Mouse (Mus musculus) midbrain, embryonic 15.5 days (tissue): ENCODE data around the gene Smtnl2. TPM values are rescaled to one million over a fixed set of nuclear protein-coding genes. Genes with fewer than 3 reads are reported as not detected.
"Not testable (repeated sequence)": the region's sequence is repeated elsewhere in the genome, so short reads cannot be mapped to it uniquely, and the experiment has no call there.

Experiments used
- ATAC-seq: fragments of 200-750 bp; cut with Nextera tagmentation; replicated peaks from 2 replicates; pipeline ENCODE4 v1.8.0; 2017; ENCODE audit warnings: moderate TSS enrichment
- H3K27ac ChIP-seq: fragments of 300-500 bp; sonication (generic); 2 replicates; pipeline ENCODE4 v1.5.1; 2015; ENCODE audit warnings: mild to moderate bottlenecking, inconsistent platforms
- H3K27me3 ChIP-seq: fragments of 300-500 bp; sonication (generic); replicated peaks from 2 replicates; pipeline ENCODE4 v1.6.1; 2015; ENCODE audit warnings: inconsistent platforms
- H3K36me3 ChIP-seq: fragments of 300-500 bp; sonication (generic); replicated peaks from 2 replicates; pipeline ENCODE4 v1.6.1; 2015; ENCODE audit warnings: inconsistent platforms
- H3K4me1 ChIP-seq: fragments of 300-500 bp; sonication (generic); 2 replicates; pipeline ENCODE4 v1.6.1; 2015; ENCODE audit warnings: inconsistent platforms
- H3K4me2 ChIP-seq: fragments of 300-500 bp; sonication (generic); 2 replicates; pipeline ENCODE4 v1.6.1; 2015; ENCODE audit warnings: inconsistent platforms, mild to moderate bottlenecking, moderate library complexity
- H3K4me3 ChIP-seq: fragments of 300-500 bp; sonication (generic); 2 replicates; pipeline ENCODE4 v1.5.1; 2015; ENCODE audit warnings: mild to moderate bottlenecking, inconsistent platforms
- H3K9ac ChIP-seq: fragments of 300-500 bp; sonication (generic); 2 replicates; pipeline ENCODE4 v1.6.1; 2015; ENCODE audit warnings: mild to moderate bottlenecking, inconsistent platforms
- H3K9me3 ChIP-seq: fragments of 300-500 bp; sonication (generic); 2 replicates; pipeline ENCODE4 v1.6.1; 2016; ENCODE audit warnings: inconsistent platforms
- WGBS: fragments of 180-500 bp; shearing (Covaris S2); methylation state at CpG from one replicate; pipeline ENCODE4 v1.1.7; 2015; ENCODE audit warnings: mixed read lengths; 5-methylcytosine and 5-hydroxymethylcytosine counted together
- polyA plus RNA-seq: library from polyadenylated mRNA; unstranded; fragments of >200 nt; fragmentation: Nextera tagmentation; extraction: Ambion mirVana; gene quantifications from 2 replicates; pipeline ENCODE4 v1.2.1, GENCODE M21; 2015

Smtnl2 gene
- polyA plus RNA-seq, 1 experiment from 2014 or later, result 9.3 TPM

GRCm38 (mm10) chr11:72362347-72362741, 49.2 kb downstream of the Smtnl2 start, which contains the start of gene Tekt1:
Tekt1 (minus strand) TSS chr11:72362442.
- H3K4me3 ChIP-seq, result peak within 1 kb of the TSS; percentile 49
- peak within 1 kb of the TSS; percentile 42 for H3K9ac ChIP-seq
- H3K36me3 ChIP-seq, result no peaks in the 10 kb centered on the region
- no peaks in the 10 kb centered on the region for H3K27me3 ChIP-seq
- peak within 1 kb of the TSS; percentile 75 for H3K27ac ChIP-seq
- H3K9me3 ChIP-seq, result no peaks in the 10 kb centered on the region
- peaks cover 13% of the 10 kb centered on the region; the same call in 1 of the 2 replicates for H3K4me1 ChIP-seq
- WGBS, result 36% methylated on average over 10 of the region's 10 CpGs
- peak within 1 kb of the TSS; percentile 83 for H3K4me2 ChIP-seq
- ATAC-seq, result peak; percentile 20; the same call in 1 of the 2 replicates

GRCm38 (mm10) chr11:72361385-72362346, 49.8 kb downstream of the Smtnl2 start:
- peak overlapping the region; percentile 83 for H3K4me2 ChIP-seq
- H3K36me3 ChIP-seq, result no peaks in the 10 kb centered on the region
- H3K9me3 ChIP-seq, result no peaks in the 10 kb centered on the region
- peak overlapping the region; percentile 49 for H3K4me3 ChIP-seq
- H3K4me1 ChIP-seq, result peaks cover 13% of the 10 kb centered on the region; the same call in 1 of the 2 replicates
- peak; percentile 96 for ATAC-seq
- H3K27ac ChIP-seq, result peak overlapping the region; percentile 75
- no peaks in the 10 kb centered on the region for H3K27me3 ChIP-seq
- H3K9ac ChIP-seq, result peak overlapping the region; percentile 42
- 7% methylated on average over 42 of the region's 42 CpGs for WGBS

- ATAC-seq, result no peak
- H3K27ac ChIP-seq, result no peak overlapping the region
- H3K4me3 ChIP-seq, result no peak overlapping the region
- H3K27me3 ChIP-seq, result no peaks in the 10 kb centered on the region
- peaks cover 4% of the 10 kb centered on the region; the same call in 1 of the 2 replicates for H3K4me1 ChIP-seq
- peak overlapping the region; percentile 19; the same call in 1 of the 2 replicates for H3K4me2 ChIP-seq
- no peaks in the 10 kb centered on the region for H3K9me3 ChIP-seq
- no peaks in the 10 kb centered on the region for H3K36me3 ChIP-seq
- 30% methylated on average over 20 of the region's 20 CpGs for WGBS
- no peak overlapping the region for H3K9ac ChIP-seq
Measured at GRCm38 (mm10) chr11:72354971-72355728, 56.4 kb downstream of the Smtnl2 start.

GRCm38 (mm10) chr11:72353186-72353585, 58.3 kb downstream of the Smtnl2 start:
- H3K27ac ChIP-seq, result no peak overlapping the region
- H3K4me2 ChIP-seq, result no peak overlapping the region
- H3K4me1 ChIP-seq, result peaks cover 4% of the 10 kb centered on the region; the same call in 1 of the 2 replicates
- no peak overlapping the region for H3K9ac ChIP-seq
- H3K4me3 ChIP-seq, result no peak overlapping the region
- H3K36me3 ChIP-seq, result no peaks in the 10 kb centered on the region
- H3K27me3 ChIP-seq, result no peaks in the 10 kb centered on the region
- ATAC-seq, result no peak
- WGBS, result 77% methylated on average over 3 of the region's 3 CpGs
- no peaks in the 10 kb centered on the region for H3K9me3 ChIP-seq

GRCm38 (mm10) chr11:72352272-72352671, 59.2 kb downstream of the Smtnl2 start:
- H3K27ac ChIP-seq, result no peak overlapping the region
- H3K9ac ChIP-seq, result no peak overlapping the region
- no peak overlapping the region for H3K4me2 ChIP-seq
- no peaks in the 10 kb centered on the region for H3K27me3 ChIP-seq
- WGBS, result 88% methylated on average over 1 of the region's 1 CpGs
- peaks cover 4% of the 10 kb centered on the region; the same call in 1 of the 2 replicates for H3K4me1 ChIP-seq
- H3K4me3 ChIP-seq, result no peak overlapping the region
- no peaks in the 10 kb centered on the region for H3K36me3 ChIP-seq
- ATAC-seq, result no peak
- H3K9me3 ChIP-seq, result no peaks in the 10 kb centered on the region

GRCm38 (mm10) chr11:72349652-72350051, 61.9 kb downstream of the Smtnl2 start:
- H3K4me1 ChIP-seq, result no peaks in the 10 kb centered on the region
- H3K27ac ChIP-seq, result no peak overlapping the region
- H3K9me3 ChIP-seq, result no peaks in the 10 kb centered on the region
- no peaks in the 10 kb centered on the region for H3K36me3 ChIP-seq
- no peaks in the 10 kb centered on the region for H3K27me3 ChIP-seq
- no peak overlapping the region for H3K4me2 ChIP-seq
- no peak overlapping the region for H3K9ac ChIP-seq
- 84% methylated on average over 4 of the region's 4 CpGs for WGBS
- no peak for ATAC-seq
- no peak overlapping the region for H3K4me3 ChIP-seq

GRCm38 (mm10) chr11:72349016-72349415, 62.5 kb downstream of the Smtnl2 start:
- no peak overlapping the region for H3K9ac ChIP-seq
- no peaks in the 10 kb centered on the region for H3K36me3 ChIP-seq
- ATAC-seq, result no peak
- no peak overlapping the region for H3K27ac ChIP-seq
- H3K4me3 ChIP-seq, result no peak overlapping the region
- no peaks in the 10 kb centered on the region for H3K4me1 ChIP-seq
- no peak overlapping the region for H3K4me2 ChIP-seq
- H3K9me3 ChIP-seq, result no peaks in the 10 kb centered on the region
- H3K27me3 ChIP-seq, result no peaks in the 10 kb centered on the region
- WGBS, result 62% methylated on average over 8 of the region's 8 CpGs

- no peak for ATAC-seq
- Histone ChIP-seq H3K4me3 (no peak overlapping the region), H3K36me3 (no peaks in the 10 kb centered on the region), H3K9ac (no peak overlapping the region), H3K9me3 (no peaks in the 10 kb centered on the region), H3K27ac (no peak overlapping the region), H3K27me3 (no peaks in the 10 kb centered on the region), H3K4me1 (no peaks in the 10 kb centered on the region), H3K4me2 (no peak overlapping the region)
- WGBS, result 69% methylated on average over 10 of the region's 10 CpGs
Measured at GRCm38 (mm10) chr11:72348563-72348962, 63.0 kb downstream of the Smtnl2 start.

GRCm38 (mm10) chr11:72344486-72344885, 67.0 kb downstream of the Smtnl2 start:
- Histone ChIP-seq H3K36me3 (no peaks in the 10 kb centered on the region), H3K4me3 (no peak overlapping the region), H3K27ac (no peak overlapping the region), H3K4me1 (peaks cover 2% of the 10 kb centered on the region; the same call in 1 of the 2 replicates), H3K9ac (no peak overlapping the region), H3K4me2 (no peak overlapping the region), H3K27me3 (no peaks in the 10 kb centered on the region), H3K9me3 (no peaks in the 10 kb centered on the region)
- WGBS, result 90% methylated on average over 11 of the region's 11 CpGs
- ATAC-seq, result no peak

- ATAC-seq, result no peak; the same call in 1 of the 2 replicates
- no peak overlapping the region for H3K4me3 ChIP-seq
- 23% methylated on average over 8 of the region's 8 CpGs for WGBS
- peaks cover 2% of the 10 kb centered on the region; the same call in 1 of the 2 replicates for H3K4me1 ChIP-seq
- no peak overlapping the region for H3K27ac ChIP-seq
- no peak overlapping the region for H3K4me2 ChIP-seq
- H3K36me3 ChIP-seq, result no peaks in the 10 kb centered on the region
- H3K9me3 ChIP-seq, result no peaks in the 10 kb centered on the region
- H3K9ac ChIP-seq, result no peak overlapping the region
- no peaks in the 10 kb centered on the region for H3K27me3 ChIP-seq
Measured at GRCm38 (mm10) chr11:72343904-72344303, 67.6 kb downstream of the Smtnl2 start.

GRCm38 (mm10) chr11:72343238-72343625, 68.3 kb downstream of the Smtnl2 start:
- not testable (repeated sequence) for H3K27me3 ChIP-seq, H3K36me3 ChIP-seq, H3K4me3 ChIP-seq, H3K9me3 ChIP-seq, H3K27ac ChIP-seq, H3K9ac ChIP-seq, ATAC-seq, H3K4me2 ChIP-seq, H3K4me1 ChIP-seq
- WGBS, result 89% methylated on average over 5 of the region's 5 CpGs
